In genomic region chrX:94177715-94178340, GRCm38 (mm10) we compare ENCODE assay signal across 8 mouse cellular contexts. TPM values are rescaled to one million over a fixed set of nuclear protein-coding genes. Genes with fewer than 3 reads are reported as not detected.
A peak's percentile ranks its signal among the peaks of the same experiment; 100 is the strongest.
DNase-seq lines count a peak whose midpoint lies in the region; ATAC-seq and TF ChIP-seq lines count a peak whose summit lies in the region.

No protein-coding gene starts in this region.

- H3K36me3 ChIP-seq in heart, embryonic 15.5 days = no peaks in the 10 kb centered on the region
- no peaks in the 10 kb centered on the region for H3K36me3 ChIP-seq in liver, embryonic 14.5 days (replicated peaks; ENCODE audit: control insufficient read depth, insufficient read depth, low read depth)
- H3K36me3 ChIP-seq in neural tube, embryonic 11.5 days (ENCODE audit: control insufficient read depth, insufficient read depth, low read length) = no peaks in the 10 kb centered on the region
- H3K36me3 ChIP-seq in stomach, postnatal 0 days (ENCODE audit: control insufficient read depth, insufficient read depth, low read length) = no peaks in the 10 kb centered on the region

- H3K9me3 ChIP-seq in heart, embryonic 15.5 days (replicated peaks) = no peaks in the 10 kb centered on the region
- H3K9me3 ChIP-seq in liver, embryonic 14.5 days (ENCODE audit: control insufficient read depth, low read length) = no peaks in the 10 kb centered on the region
- no peaks in the 10 kb centered on the region for H3K9me3 ChIP-seq in neural tube, embryonic 11.5 days (ENCODE audit: control insufficient read depth, low read length)
- no peaks in the 10 kb centered on the region for H3K9me3 ChIP-seq in stomach, postnatal 0 days (ENCODE audit: control insufficient read depth, low read length)

- H3K4me1 ChIP-seq in heart, embryonic 15.5 days (replicated peaks) = peaks cover 8% of the 10 kb centered on the region
- peaks cover 3 to 4% of the 10 kb centered on the region in 2 experiments; a peak in 1 of 4 replicates for H3K4me1 ChIP-seq in liver, embryonic 14.5 days (replicated peaks; ENCODE audit: control insufficient read depth in 2 of 2, insufficient read depth in 2 of 2, low read length in 1 of 2)
- H3K4me1 ChIP-seq in neural tube, embryonic 11.5 days (ENCODE audit: control insufficient read depth, insufficient read depth, low read length) = no peaks in the 10 kb centered on the region
- no peaks in the 10 kb centered on the region for H3K4me1 ChIP-seq in stomach, postnatal 0 days (replicated peaks; ENCODE audit: control insufficient read depth, insufficient read depth)

- H3K4me3 ChIP-seq in heart, embryonic 15.5 days = peak overlapping the region; percentile 63
- peak overlapping the region; percentile 73 to 74 for H3K4me3 ChIP-seq in liver, embryonic 14.5 days (ENCODE audit: insufficient read depth in 1 of 2, low read depth in 2 of 2, low read length in 2 of 2)
- H3K4me3 ChIP-seq in neural tube, embryonic 11.5 days (ENCODE audit: low read depth, low read length) = peak overlapping the region; percentile 46
- peak overlapping the region; percentile 45 for H3K4me3 ChIP-seq in stomach, postnatal 0 days (ENCODE audit: low read depth, low read length)

- under 1% methylated on average over 41 of the region's 55 CpGs for WGBS in heart, embryonic 15.5 days
- 1% methylated on average over 54 of the region's 55 CpGs for WGBS in liver, embryonic 14.5 days (ENCODE audit: insufficient replicate concordance)
- WGBS in neural tube, embryonic 11.5 days = under 1% methylated on average over 52 of the region's 55 CpGs
- WGBS in stomach, postnatal 0 days = under 1% methylated on average over 50 of the region's 55 CpGs

- H3K4me2 ChIP-seq in heart, embryonic 15.5 days = peak overlapping the region; percentile 74
- peak overlapping the region; percentile 78 for H3K4me2 ChIP-seq in liver, embryonic 14.5 days (ENCODE audit: low read depth)
- peak overlapping the region; percentile 49 for H3K4me2 ChIP-seq in neural tube, embryonic 11.5 days (ENCODE audit: low read depth)
- peak overlapping the region; percentile 47 for H3K4me2 ChIP-seq in stomach, postnatal 0 days (replicated peaks; ENCODE audit: low read depth)

- peak; percentile 75 for DNase-seq in c-Kit-negative CD71-positive TER-119-positive erythroid progenitor cells, embryonic 14.5 days (ENCODE audit: low read depth, low spot score)
- peak; percentile 84 for DNase-seq in fibroblast of lung, adult 2 months (ENCODE audit: low read depth)
- peak; percentile 87 to 97 for DNase-seq in kidney, postnatal 25 days
- DNase-seq in liver, embryonic 14.5 days (ENCODE audit: low read depth in 3 of 3, low spot score in 3 of 3) = peak; percentile 79 to 85 (median 84)
- DNase-seq in neural tube, embryonic 11.5 days (ENCODE audit: low spot score) = peak; percentile 93
- peak; percentile 90 for DNase-seq in stomach, postnatal 0 days (ENCODE audit: low spot score)

- 0 out of 2 replicates have a peak, but pooled peaks have one; percentile 3 for TF ChIP-seq CTCF in liver, embryonic 14.5 days (IDR thresholded peaks at IDR 0.05; ENCODE audit: low read depth)
- 0 out of 2 replicates have a peak, but pooled peaks have one; percentile 1 for TF ChIP-seq CTCF in stomach, postnatal 0 days (IDR thresholded peaks at IDR 0.05; ENCODE audit: low read depth)

- H3K27me3 ChIP-seq in heart, embryonic 15.5 days = peaks cover 12% of the 10 kb centered on the region
- H3K27me3 ChIP-seq in liver, embryonic 14.5 days (ENCODE audit: control insufficient read depth, insufficient read depth, low read length) = no peaks in the 10 kb centered on the region
- peaks cover 11% of the 10 kb centered on the region for H3K27me3 ChIP-seq in neural tube, embryonic 11.5 days (ENCODE audit: control insufficient read depth, insufficient read depth, low read length)
- H3K27me3 ChIP-seq in stomach, postnatal 0 days (ENCODE audit: control insufficient read depth, insufficient read depth, low read length) = no peaks in the 10 kb centered on the region

- TF ChIP-seq EP300 in liver, embryonic 14.5 days (IDR thresholded peaks at IDR 0.05; ENCODE audit: low read depth) = no peak
- TF ChIP-seq EP300 in stomach, postnatal 0 days (optimal IDR thresholded peaks at IDR 0.05) = no peak

- peak overlapping the region; percentile 63 for H3K9ac ChIP-seq in heart, embryonic 15.5 days
- peak overlapping the region; percentile 71 for H3K9ac ChIP-seq in liver, embryonic 14.5 days (replicated peaks)
- peak overlapping the region; percentile 60 for H3K9ac ChIP-seq in neural tube, embryonic 11.5 days (ENCODE audit: low read length)
- H3K9ac ChIP-seq in stomach, postnatal 0 days (ENCODE audit: low read length) = peak overlapping the region; percentile 50

- H3K27ac ChIP-seq in heart, embryonic 15.5 days = peak overlapping the region; percentile 99
- peak overlapping the region; percentile 97 for H3K27ac ChIP-seq in liver, embryonic 14.5 days
- peak overlapping the region; percentile 85 for H3K27ac ChIP-seq in neural tube, embryonic 11.5 days (ENCODE audit: low read depth, low read length)
- peak overlapping the region; percentile 97 for H3K27ac ChIP-seq in stomach, postnatal 0 days (replicated peaks)

- peak; percentile 97 for ATAC-seq in CD4-positive, CD25-positive, alpha-beta regulatory T cell, adult 4 months
- peak; percentile 98 for ATAC-seq in heart, embryonic 15.5 days (replicated peaks; ENCODE audit: insufficient number of reproducible peaks, insufficient read depth, low FRiP score, low read depth)
- ATAC-seq in liver, embryonic 14.5 days (ENCODE audit: insufficient read depth) = peak; percentile 98
- ATAC-seq in neural tube, embryonic 11.5 days (ENCODE audit: insufficient read depth, low FRiP score, low TSS enrichment) = peak; percentile 99
- peak; percentile 99 for ATAC-seq in stomach, postnatal 0 days (ENCODE audit: low FRiP score, low TSS enrichment)

RNA-seq across cellular contexts. Expression of gene Eif2s3x, which starts 34.8 kb away (rescaled TPM):
- 10 to 100 TPM; 57.3 to 74.9 TPM for polyA plus RNA-seq in CD4-positive, CD25-positive, alpha-beta regulatory T cell, adult 4 months (2017; shearing (Covaris generic))
- polyA plus RNA-seq in heart, embryonic 15.5 days (2015; fragmentation: Nextera tagmentation; extraction: Ambion mirVana) = 45.1 and 54.0 TPM in 2 replicates
- polyA plus RNA-seq in liver, embryonic 14.5 days (2012; rRNA removed) = 38.6 and 40.4 TPM in 2 replicates
- polyA plus RNA-seq in liver, embryonic 14.5 days (2014; fragmentation: Nextera tagmentation; extraction: Ambion mirVana) = 38.6 and 66.1 TPM in 2 replicates
- 127 and 132 TPM in 2 replicates for polyA plus RNA-seq in neural tube, embryonic 11.5 days (2014; fragmentation: Nextera tagmentation; extraction: Ambion mirVana)
- 37.0 and 38.8 TPM in 2 replicates for polyA plus RNA-seq in stomach, postnatal 0 days (2015; fragmentation: Nextera tagmentation; extraction: Ambion mirVana)

RNA-seq across cellular contexts. Expression of gene Zfx, which starts 54.3 kb away (rescaled TPM):
- 10 to 100 TPM; 28.9 to 32.5 TPM for polyA plus RNA-seq in CD4-positive, CD25-positive, alpha-beta regulatory T cell, adult 4 months (2017; shearing (Covaris generic))
- polyA plus RNA-seq in heart, embryonic 15.5 days (2015; fragmentation: Nextera tagmentation; extraction: Ambion mirVana) = 19.9 and 20.2 TPM in 2 replicates
- 2.6 and 4.1 TPM in 2 replicates for polyA plus RNA-seq in liver, embryonic 14.5 days (2012; rRNA removed)
- polyA plus RNA-seq in liver, embryonic 14.5 days (2014; fragmentation: Nextera tagmentation; extraction: Ambion mirVana) = 12.9 and 13.8 TPM in 2 replicates
- 24.7 and 32.9 TPM in 2 replicates for polyA plus RNA-seq in neural tube, embryonic 11.5 days (2014; fragmentation: Nextera tagmentation; extraction: Ambion mirVana)
- polyA plus RNA-seq in stomach, postnatal 0 days (2015; fragmentation: Nextera tagmentation; extraction: Ambion mirVana) = 11.8 and 12.7 TPM in 2 replicates

RNA-seq across cellular contexts. Expression of gene Klhl15, which starts 56.6 kb away (rescaled TPM):
- 1 to 10 TPM; 8.0 to 8.5 TPM for polyA plus RNA-seq in CD4-positive, CD25-positive, alpha-beta regulatory T cell, adult 4 months (2017; shearing (Covaris generic))
- 4.4 and 4.8 TPM in 2 replicates for polyA plus RNA-seq in heart, embryonic 15.5 days (2015; fragmentation: Nextera tagmentation; extraction: Ambion mirVana)
- polyA plus RNA-seq in liver, embryonic 14.5 days (2012; rRNA removed) = 1.6 and 1.9 TPM in 2 replicates
- polyA plus RNA-seq in liver, embryonic 14.5 days (2014; fragmentation: Nextera tagmentation; extraction: Ambion mirVana) = 3.7 and 3.8 TPM in 2 replicates
- polyA plus RNA-seq in neural tube, embryonic 11.5 days (2014; fragmentation: Nextera tagmentation; extraction: Ambion mirVana) = 11.1 and 11.4 TPM in 2 replicates
- 5.6 and 5.9 TPM in 2 replicates for polyA plus RNA-seq in stomach, postnatal 0 days (2015; fragmentation: Nextera tagmentation; extraction: Ambion mirVana)

Comparison
In these comparisons a context has a peak if more than half of its experiments do, and no peak if none do; other contexts are left out.
1. Peak in every context shown above with its lines: DNase-seq, ATAC-seq, H3K4me3 ChIP-seq and H3K27ac ChIP-seq.